Mouse (Mus musculus) stomach, embryonic 15.5 days (tissue): ENCODE measurements at regions not wholly inside any gene's neighbourhood (a gene's known extent, or its start where the extent isn't known, plus 50 kb on each side); places are given as distances from the start of the nearest gene placed in this dataset.

Experiments
- ATAC-seq: fragments of 200-750 bp; cut with Nextera tagmentation; 2 replicates; pipeline ENCODE4 v1.8.0; 2017; ENCODE audit warnings: low read depth, moderate number of reproducible peaks, moderate TSS enrichment; ENCODE audit not compliant: insufficient read depth, low FRiP score
- H3K27ac ChIP-seq: fragments of 300-500 bp; sonication (generic); 2 replicates; pipeline ENCODE4 v1.5.1; 2015; ENCODE audit warnings: mild to moderate bottlenecking, inconsistent platforms
- H3K27me3 ChIP-seq: fragments of 300-500 bp; sonication (generic); replicated peaks from 2 replicates; pipeline ENCODE4 v1.6.1; 2015; ENCODE audit warnings: inconsistent platforms
- H3K36me3 ChIP-seq: fragments of 300-500 bp; sonication (generic); 2 replicates; pipeline ENCODE4 v1.6.1; 2015; ENCODE audit warnings: inconsistent platforms
- H3K4me1 ChIP-seq: fragments of 300-500 bp; sonication (generic); 2 replicates; pipeline ENCODE4 v1.6.1; 2015; ENCODE audit warnings: inconsistent platforms
- H3K4me2 ChIP-seq: fragments of 300-500 bp; sonication (generic); 2 replicates; pipeline ENCODE4 v1.6.1; 2015; ENCODE audit warnings: mild to moderate bottlenecking, inconsistent platforms
- H3K4me3 ChIP-seq: fragments of 300-500 bp; sonication (generic); replicated peaks from 2 replicates; pipeline ENCODE4 v1.5.1; 2015; ENCODE audit warnings: inconsistent platforms
- H3K9ac ChIP-seq: fragments of 300-500 bp; sonication (generic); 2 replicates; pipeline ENCODE4 v1.6.1; 2015; ENCODE audit warnings: inconsistent platforms
- H3K9me3 ChIP-seq: fragments of 300-500 bp; sonication (generic); 2 replicates; pipeline ENCODE4 v1.6.1; 2016; ENCODE audit warnings: inconsistent platforms
- WGBS: fragments of 180-500 bp; shearing (Covaris S2); methylation state at CpG from one replicate; pipeline ENCODE4 v1.1.7; 2015; 5-methylcytosine and 5-hydroxymethylcytosine counted together

- Histone ChIP-seq H3K27me3 (no peaks in the 10 kb centered on the region), H3K4me3 (no peak overlapping the region), H3K9ac (no peak overlapping the region), H3K4me2 (no peak overlapping the region), H3K27ac (no peak overlapping the region), H3K4me1 (no peaks in the 10 kb centered on the region), H3K36me3 (no peaks in the 10 kb centered on the region), H3K9me3 (no peaks in the 10 kb centered on the region)
- no peak for ATAC-seq
- 38% methylated on average over 3 of the region's 3 CpGs for WGBS
These were observed 104.0 kb upstream of the Ednrb start for GRCm38 (mm10) chr14:103948026-103948777.

- Histone ChIP-seq H3K9ac (no peak overlapping the region), H3K4me2 (no peak overlapping the region), H3K36me3 (no peaks in the 10 kb centered on the region), H3K4me1 (no peaks in the 10 kb centered on the region), H3K9me3 (no peaks in the 10 kb centered on the region), H3K27me3 (no peaks in the 10 kb centered on the region), H3K4me3 (no peak overlapping the region), H3K27ac (no peak overlapping the region)
- ATAC-seq: no peak
- WGBS: 48% methylated on average over 1 of the region's 1 CpGs
These were observed 101.6 kb upstream of the Ednrb start for GRCm38 (mm10) chr14:103945753-103946152.

GRCm38 (mm10) chr14:103939867-103940266, 95.7 kb upstream of the Ednrb start:
- Histone ChIP-seq H3K36me3 (no peaks in the 10 kb centered on the region), H3K9me3 (no peaks in the 10 kb centered on the region), H3K4me2 (no peak overlapping the region), H3K4me1 (no peaks in the 10 kb centered on the region), H3K9ac (no peak overlapping the region), H3K4me3 (no peak overlapping the region), H3K27me3 (no peaks in the 10 kb centered on the region), H3K27ac (no peak overlapping the region)
- no peak for ATAC-seq
- 18% methylated on average over 3 of the region's 3 CpGs for WGBS

- no peak overlapping the region for H3K9ac ChIP-seq
- H3K9me3 ChIP-seq: no peaks in the 10 kb centered on the region
- ATAC-seq: no peak
- no peak overlapping the region for H3K27ac ChIP-seq
- no peaks in the 10 kb centered on the region for H3K27me3 ChIP-seq
- H3K36me3 ChIP-seq: no peaks in the 10 kb centered on the region
- 80% methylated on average over 5 of the region's 5 CpGs for WGBS
- no peaks in the 10 kb centered on the region for H3K4me1 ChIP-seq
- H3K4me2 ChIP-seq: no peak overlapping the region
- H3K4me3 ChIP-seq: no peak overlapping the region
These were observed 94.7 kb upstream of the Ednrb start for GRCm38 (mm10) chr14:103938937-103939336.

GRCm38 (mm10) chr14:103938201-103938600, 94.0 kb upstream of the Ednrb start:
- WGBS: 82% methylated on average over 9 of the region's 9 CpGs
- Histone ChIP-seq H3K36me3 (no peaks in the 10 kb centered on the region), H3K9me3 (no peaks in the 10 kb centered on the region), H3K4me1 (no peaks in the 10 kb centered on the region), H3K9ac (no peak overlapping the region), H3K4me2 (no peak overlapping the region), H3K4me3 (no peak overlapping the region), H3K27ac (no peak overlapping the region), H3K27me3 (no peaks in the 10 kb centered on the region)
- ATAC-seq: no peak

GRCm38 (mm10) chr14:103937700-103938099, 93.5 kb upstream of the Ednrb start:
- Histone ChIP-seq H3K27me3 (no peaks in the 10 kb centered on the region), H3K27ac (no peak overlapping the region), H3K4me3 (no peak overlapping the region), H3K9ac (no peak overlapping the region), H3K4me1 (no peaks in the 10 kb centered on the region), H3K36me3 (no peaks in the 10 kb centered on the region), H3K9me3 (no peaks in the 10 kb centered on the region), H3K4me2 (no peak overlapping the region)
- WGBS: 78% methylated on average over 6 of the region's 6 CpGs
- no peak for ATAC-seq

GRCm38 (mm10) chr14:103933813-103934212, 89.6 kb upstream of the Ednrb start:
- H3K9me3 ChIP-seq: no peaks in the 10 kb centered on the region
- 61% methylated on average over 3 of the region's 3 CpGs for WGBS
- no peaks in the 10 kb centered on the region for H3K27me3 ChIP-seq
- H3K9ac ChIP-seq: no peak overlapping the region
- no peak overlapping the region for H3K4me2 ChIP-seq
- no peaks in the 10 kb centered on the region for H3K36me3 ChIP-seq
- H3K4me3 ChIP-seq: no peak overlapping the region
- no peak overlapping the region for H3K27ac ChIP-seq
- no peak for ATAC-seq
- no peaks in the 10 kb centered on the region for H3K4me1 ChIP-seq

GRCm38 (mm10) chr14:103932170-103932569, 88.0 kb upstream of the Ednrb start:
- 46% methylated on average over 7 of the region's 7 CpGs for WGBS
- no peak overlapping the region for H3K4me2 ChIP-seq
- no peak for ATAC-seq
- H3K9ac ChIP-seq: no peak overlapping the region
- H3K27ac ChIP-seq: no peak overlapping the region
- H3K36me3 ChIP-seq: no peaks in the 10 kb centered on the region
- no peak overlapping the region for H3K4me3 ChIP-seq
- H3K4me1 ChIP-seq: no peaks in the 10 kb centered on the region
- H3K9me3 ChIP-seq: no peaks in the 10 kb centered on the region
- no peaks in the 10 kb centered on the region for H3K27me3 ChIP-seq

GRCm38 (mm10) chr14:103929734-103930364, 85.6 kb upstream of the Ednrb start:
- Histone ChIP-seq H3K4me2 (no peak overlapping the region), H3K4me1 (no peaks in the 10 kb centered on the region), H3K36me3 (no peaks in the 10 kb centered on the region), H3K9me3 (no peaks in the 10 kb centered on the region), H3K9ac (no peak overlapping the region), H3K4me3 (no peak overlapping the region), H3K27ac (no peak overlapping the region), H3K27me3 (no peaks in the 10 kb centered on the region)
- 86% methylated on average over 11 of the region's 11 CpGs for WGBS
- no peak for ATAC-seq

- no peak for ATAC-seq
- Histone ChIP-seq H3K36me3 (no peaks in the 10 kb centered on the region), H3K27me3 (no peaks in the 10 kb centered on the region), H3K4me1 (no peaks in the 10 kb centered on the region), H3K27ac (no peak overlapping the region), H3K9me3 (no peaks in the 10 kb centered on the region), H3K9ac (no peak overlapping the region), H3K4me3 (no peak overlapping the region), H3K4me2 (no peak overlapping the region)
- WGBS: 40% methylated on average over 6 of the region's 6 CpGs
These were observed 85.0 kb upstream of the Ednrb start for GRCm38 (mm10) chr14:103929155-103929729.

GRCm38 (mm10) chr14:103920169-103920568, 76.0 kb upstream of the Ednrb start:
- Histone ChIP-seq H3K9ac (no peak overlapping the region), H3K4me1 (no peaks in the 10 kb centered on the region), H3K9me3 (no peaks in the 10 kb centered on the region), H3K4me2 (no peak overlapping the region), H3K36me3 (no peaks in the 10 kb centered on the region), H3K27me3 (no peaks in the 10 kb centered on the region), H3K4me3 (no peak overlapping the region), H3K27ac (no peak overlapping the region)
- no peak for ATAC-seq
- WGBS: 61% methylated on average over 5 of the region's 5 CpGs

- Histone ChIP-seq H3K9me3 (no peaks in the 10 kb centered on the region), H3K4me1 (no peaks in the 10 kb centered on the region), H3K27me3 (no peaks in the 10 kb centered on the region), H3K4me3 (no peak overlapping the region), H3K36me3 (no peaks in the 10 kb centered on the region), H3K27ac (no peak overlapping the region), H3K4me2 (no peak overlapping the region), H3K9ac (no peak overlapping the region)
- 67% methylated on average over 4 of the region's 4 CpGs for WGBS
- no peak for ATAC-seq
These were observed 75.2 kb upstream of the Ednrb start for GRCm38 (mm10) chr14:103919380-103919779.
